Mouse (Mus musculus): ENCODE measurements around the gene Drd4. TPM values are rescaled to one million over a fixed set of nuclear protein-coding genes. Genes with fewer than 3 reads are reported as not detected.

The Drd4 gene
- not detected for polyA plus RNA-seq (2015; fragmentation: Illumina TruSeq; extraction: RNeasy Lipid Tissue Mini Kit (QIAGEN cat#74804); ENCODE audit: insufficient read depth, low replicate concordance)

DNA sequence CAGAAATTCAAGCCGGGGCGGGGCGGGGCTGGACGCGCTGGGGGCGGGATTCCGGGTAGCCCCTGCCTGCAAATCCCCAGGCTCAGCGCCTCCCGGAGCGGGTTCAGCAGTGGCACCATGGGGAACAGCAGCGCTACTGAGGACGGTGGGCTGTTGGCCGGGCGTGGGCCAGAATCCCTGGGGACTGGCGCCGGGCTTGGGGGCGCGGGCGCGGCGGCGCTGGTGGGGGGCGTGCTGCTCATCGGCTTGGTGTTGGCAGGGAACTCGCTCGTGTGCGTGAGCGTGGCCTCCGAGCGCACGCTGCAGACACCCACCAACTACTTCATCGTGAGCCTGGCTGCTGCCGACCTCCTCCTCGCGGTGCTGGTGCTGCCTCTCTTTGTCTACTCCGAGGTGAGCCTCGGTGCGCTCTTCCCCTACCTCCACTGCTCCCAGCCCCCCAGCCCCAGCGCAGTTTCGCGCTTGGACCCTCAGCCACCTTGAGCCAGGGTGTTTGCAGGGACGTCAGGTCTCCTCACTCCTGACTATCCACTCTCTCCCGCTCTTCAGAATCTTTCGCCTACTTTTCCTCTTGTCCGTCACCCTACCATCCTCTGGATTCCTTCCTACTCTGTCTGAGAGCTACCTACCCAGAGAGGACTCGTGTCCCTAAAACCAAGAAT lies at the start of gene Drd4:
Gene Drd4 (plus strand): TSS at position 86 of the 662 bp plus-strand sequence.

DNA sequence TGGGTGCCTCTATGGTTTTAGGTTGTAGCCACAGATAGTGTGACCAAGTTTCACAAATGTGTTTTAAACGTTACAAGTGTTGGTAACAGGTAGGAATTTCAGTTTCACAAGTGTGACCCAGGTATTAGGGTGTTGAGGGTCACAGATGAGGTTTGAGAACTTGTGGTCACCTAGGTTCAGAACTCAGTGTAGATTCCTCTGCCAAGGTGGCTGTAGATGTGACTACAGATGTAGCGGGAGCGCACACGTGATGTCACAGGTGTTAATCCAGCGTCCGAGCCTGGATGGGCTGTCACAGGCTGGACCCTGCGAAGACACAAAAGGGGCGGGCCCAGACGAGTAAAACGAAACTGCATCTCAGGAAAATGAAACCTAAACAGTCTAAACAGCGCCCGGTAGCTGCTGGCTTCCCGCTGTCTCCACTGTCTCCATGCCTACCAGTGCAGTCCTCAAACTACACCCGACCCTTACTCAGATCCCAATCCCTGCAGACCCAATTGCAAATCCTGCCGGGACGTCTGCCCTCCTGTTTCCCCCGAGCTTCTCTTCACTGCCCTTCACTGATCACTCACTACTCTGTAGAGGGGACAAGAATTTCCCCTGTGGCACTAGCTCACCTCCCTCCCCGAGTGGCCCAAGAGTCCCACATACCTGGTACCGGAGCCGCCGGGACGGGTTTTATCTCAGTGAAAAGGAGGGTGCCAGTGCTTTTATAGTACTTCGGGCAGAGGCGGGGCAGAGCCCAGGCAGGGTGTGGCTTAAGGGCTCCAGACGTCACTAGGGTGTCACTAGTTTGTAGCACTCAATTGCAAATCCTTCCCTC lies 25.9 kb upstream of the Drd4 start, which contains the start of gene Irf7:
Gene Irf7 (minus strand): TSS at position 743 of the 823 bp plus-strand sequence.

DNA sequence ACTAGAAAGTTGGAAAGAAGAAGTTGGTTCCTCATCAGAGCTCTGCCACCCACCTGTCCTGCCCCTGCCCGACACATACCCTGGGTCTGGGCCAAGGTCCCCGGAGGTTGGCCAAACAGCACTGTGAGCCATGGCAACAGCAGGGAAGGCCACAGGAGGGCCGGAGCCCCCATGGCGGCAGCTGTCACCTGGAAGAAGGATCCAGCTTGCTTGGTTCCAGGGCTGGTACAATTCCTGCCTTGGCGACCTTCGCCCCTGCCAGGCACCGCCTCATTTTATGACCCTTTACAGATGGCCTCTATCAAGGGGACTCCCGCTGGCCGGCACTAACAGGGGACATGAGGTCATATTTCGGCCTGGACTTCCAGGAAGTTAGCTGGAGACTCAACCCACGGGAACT lies 15.3 kb upstream of the Drd4 start, which contains the start of gene Cdhr5:
Gene Cdhr5 (minus strand): TSS at position 241 of the 400 bp plus-strand sequence.

DNA sequence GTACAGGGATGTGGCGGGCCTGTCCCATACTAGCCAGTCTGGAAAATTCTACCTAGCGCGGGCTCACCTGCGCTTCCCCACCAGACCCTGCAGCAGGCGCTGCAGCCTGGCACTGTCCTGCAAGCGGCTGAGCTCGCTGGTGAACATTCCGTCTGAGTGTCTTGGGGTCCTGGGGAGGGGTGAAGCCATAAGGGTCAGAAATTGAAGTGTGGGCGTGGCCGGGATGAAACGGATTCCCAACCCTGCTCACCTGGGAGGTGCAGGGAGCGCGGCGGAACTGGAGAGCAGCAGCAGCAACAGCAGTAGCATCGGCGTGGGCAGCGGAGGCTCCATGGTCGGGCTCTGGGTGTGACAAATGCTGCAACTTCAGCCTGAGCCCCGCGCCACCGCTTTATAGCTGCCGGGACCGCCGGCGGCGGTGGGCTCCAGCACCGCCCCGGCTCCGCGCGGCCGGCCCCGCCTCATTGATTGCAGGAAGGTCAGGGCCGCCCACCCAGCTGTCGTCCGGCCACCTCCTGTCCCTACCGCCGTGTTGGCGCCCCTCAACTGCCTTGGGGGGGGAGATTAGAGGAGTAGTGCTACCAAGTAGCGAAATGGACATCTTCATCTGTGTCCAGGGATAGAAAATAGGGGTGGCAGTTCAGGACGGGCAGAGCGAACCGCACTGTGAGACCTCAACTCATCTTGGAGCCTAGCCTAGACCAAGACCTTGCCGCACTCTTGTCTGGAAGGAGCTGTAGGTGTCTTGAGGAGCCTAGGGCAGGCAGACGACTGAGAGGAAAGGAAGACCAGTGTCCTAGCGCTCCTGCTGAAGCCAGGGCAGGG lies 12.8 kb upstream of the Drd4 start, which contains the start of gene Sct:
Gene Sct (minus strand): TSS at position 368 of the 825 bp plus-strand sequence.

DNA sequence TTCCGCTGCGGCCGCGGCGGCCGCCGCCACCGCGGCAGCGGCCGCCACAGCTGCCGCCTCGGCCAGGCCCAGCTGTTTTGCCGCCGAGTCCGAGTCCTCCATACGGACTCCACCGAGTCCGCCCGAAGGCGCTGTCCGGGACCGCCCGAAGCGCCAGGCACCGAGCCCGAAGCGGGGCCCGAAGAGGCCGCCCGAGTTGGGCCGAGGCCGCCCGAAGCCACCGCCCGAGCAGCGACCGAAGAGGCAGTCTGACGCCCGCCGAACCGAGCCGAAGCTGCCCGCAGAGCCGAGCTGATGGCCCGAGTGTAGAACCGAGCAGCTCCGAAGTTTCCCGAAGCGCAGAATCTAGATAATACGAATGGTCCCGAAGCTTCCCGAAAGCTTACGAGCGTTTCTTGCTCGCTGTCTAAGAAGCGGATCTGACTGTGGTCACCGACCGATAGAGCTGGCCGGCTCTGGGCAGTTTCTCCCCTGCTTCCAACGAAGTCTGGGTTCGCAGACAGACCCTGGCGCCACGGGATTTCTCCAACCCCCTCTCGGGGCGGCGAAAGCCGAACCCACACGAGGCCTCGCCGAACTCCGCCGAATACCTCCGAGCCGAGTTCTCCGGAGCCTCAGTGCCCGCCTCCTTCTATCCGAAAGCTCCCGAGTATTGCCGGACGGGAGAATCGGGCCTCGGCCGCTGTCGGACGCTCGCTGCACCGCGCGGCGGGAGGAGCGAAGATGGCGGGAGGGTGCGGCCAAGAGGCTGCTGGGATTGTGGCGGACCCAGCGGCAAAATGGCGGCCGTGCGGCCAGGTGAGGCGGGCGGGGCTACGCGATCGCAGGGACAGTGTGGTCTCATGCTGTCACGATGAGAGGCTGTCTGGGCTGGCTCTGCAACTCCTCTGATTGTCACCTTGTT lies 35.9 kb downstream of the Drd4 start, which contains the start of the genes Deaf1 and Tmem80:
Gene Deaf1 (minus strand): TSS at position 222 of the 904 bp plus-strand sequence.
Gene Tmem80 (plus strand): TSS at position 271 of the 904 bp plus-strand sequence.

DNA sequence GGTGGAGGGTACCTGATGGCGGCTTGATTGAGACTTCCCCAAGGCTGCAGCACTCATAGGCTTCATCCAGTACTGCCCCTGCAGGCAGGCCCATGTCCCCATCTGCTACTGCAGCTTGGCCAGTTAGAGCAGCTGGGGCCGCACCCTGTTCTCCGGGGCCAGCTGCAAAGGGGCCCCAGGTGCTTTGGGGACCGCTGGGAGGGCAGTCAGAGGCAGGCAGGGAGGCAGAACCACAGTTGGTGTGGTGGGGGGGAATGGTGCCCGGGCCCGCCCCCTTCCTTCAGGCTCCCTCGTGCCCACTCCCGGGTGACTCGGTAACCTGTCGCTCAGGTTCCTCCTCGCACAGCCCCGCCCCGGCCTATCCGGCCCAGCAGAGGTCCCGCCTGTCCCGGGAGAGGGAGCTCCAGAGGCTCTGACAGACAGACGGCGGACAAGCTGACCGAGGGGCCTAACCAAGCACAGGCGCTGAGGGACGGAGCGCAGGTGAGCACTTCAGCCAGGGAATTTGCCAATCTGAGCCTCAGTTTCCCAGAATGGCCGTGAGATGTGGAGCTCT lies 46.8 kb downstream of the Drd4 start, which contains the start of gene Eps8l2:
Gene Eps8l2 (plus strand): TSS at position 305 of the 556 bp plus-strand sequence.

Other genes with a start within 250 kb of the Drd4 start
- 0.21 TPM for gene B4galnt4, start 230.9 kb upstream of the Drd4 start, polyA plus RNA-seq (2015; fragmentation: Illumina TruSeq; extraction: RNeasy Lipid Tissue Mini Kit (QIAGEN cat#74804); ENCODE audit: insufficient read depth, low replicate concordance)
- gene Pkp3, start 213.8 kb upstream of the Drd4 start, polyA plus RNA-seq (2015; fragmentation: Illumina TruSeq; extraction: RNeasy Lipid Tissue Mini Kit (QIAGEN cat#74804); ENCODE audit: insufficient read depth, low replicate concordance): 14.6 TPM
- 22.3 TPM for gene Sigirr, start 191.4 kb upstream of the Drd4 start, polyA plus RNA-seq (2015; fragmentation: Illumina TruSeq; extraction: RNeasy Lipid Tissue Mini Kit (QIAGEN cat#74804); ENCODE audit: insufficient read depth, low replicate concordance)
- not detected for gene Ano9, start 174.2 kb upstream of the Drd4 start, polyA plus RNA-seq (2015; fragmentation: Illumina TruSeq; extraction: RNeasy Lipid Tissue Mini Kit (QIAGEN cat#74804); ENCODE audit: insufficient read depth, low replicate concordance)
- gene Ptdss2, start 169.6 kb upstream of the Drd4 start, polyA plus RNA-seq (2015; fragmentation: Illumina TruSeq; extraction: RNeasy Lipid Tissue Mini Kit (QIAGEN cat#74804); ENCODE audit: insufficient read depth, low replicate concordance): 20.3 TPM
- gene Rnh1, start 119.1 kb upstream of the Drd4 start, polyA plus RNA-seq (2015; fragmentation: Illumina TruSeq; extraction: RNeasy Lipid Tissue Mini Kit (QIAGEN cat#74804); ENCODE audit: insufficient read depth, low replicate concordance): 38.6 TPM
- gene Hras, start 98.0 kb upstream of the Drd4 start, polyA plus RNA-seq (2015; fragmentation: Illumina TruSeq; extraction: RNeasy Lipid Tissue Mini Kit (QIAGEN cat#74804); ENCODE audit: insufficient read depth, low replicate concordance): 16.9 TPM
- 1.5 TPM for gene Lrrc56, start 97.8 kb upstream of the Drd4 start, polyA plus RNA-seq (2015; fragmentation: Illumina TruSeq; extraction: RNeasy Lipid Tissue Mini Kit (QIAGEN cat#74804); ENCODE audit: insufficient read depth, low replicate concordance)
- gene Lmntd2, start 77.9 kb upstream of the Drd4 start, polyA plus RNA-seq (2015; fragmentation: Illumina TruSeq; extraction: RNeasy Lipid Tissue Mini Kit (QIAGEN cat#74804); ENCODE audit: insufficient read depth, low replicate concordance): 2.9 TPM
- 3.6 TPM for gene Rassf7, start 76.1 kb upstream of the Drd4 start, polyA plus RNA-seq (2015; fragmentation: Illumina TruSeq; extraction: RNeasy Lipid Tissue Mini Kit (QIAGEN cat#74804); ENCODE audit: insufficient read depth, low replicate concordance)
- 70.7 TPM for gene Phrf1, start 63.2 kb upstream of the Drd4 start, polyA plus RNA-seq (2015; fragmentation: Illumina TruSeq; extraction: RNeasy Lipid Tissue Mini Kit (QIAGEN cat#74804); ENCODE audit: insufficient read depth, low replicate concordance)
- gene Irf7, start 25.5 kb upstream of the Drd4 start, polyA plus RNA-seq (2015; fragmentation: Illumina TruSeq; extraction: RNeasy Lipid Tissue Mini Kit (QIAGEN cat#74804); ENCODE audit: insufficient read depth, low replicate concordance): 74.7 TPM
- gene Cdhr5, start 15.2 kb upstream of the Drd4 start, polyA plus RNA-seq (2015; fragmentation: Illumina TruSeq; extraction: RNeasy Lipid Tissue Mini Kit (QIAGEN cat#74804); ENCODE audit: insufficient read depth, low replicate concordance): 0.19 TPM
- not detected for gene Sct, start 12.9 kb upstream of the Drd4 start, polyA plus RNA-seq (2015; fragmentation: Illumina TruSeq; extraction: RNeasy Lipid Tissue Mini Kit (QIAGEN cat#74804); ENCODE audit: insufficient read depth, low replicate concordance)
- gene Deaf1, start 35.7 kb downstream of the Drd4 start, polyA plus RNA-seq (2015; fragmentation: Illumina TruSeq; extraction: RNeasy Lipid Tissue Mini Kit (QIAGEN cat#74804); ENCODE audit: insufficient read depth, low replicate concordance): 23.2 TPM
- 56.8 TPM for gene Tmem80, start 35.7 kb downstream of the Drd4 start, polyA plus RNA-seq (2015; fragmentation: Illumina TruSeq; extraction: RNeasy Lipid Tissue Mini Kit (QIAGEN cat#74804); ENCODE audit: insufficient read depth, low replicate concordance)
- gene Eps8l2, start 46.9 kb downstream of the Drd4 start, polyA plus RNA-seq (2015; fragmentation: Illumina TruSeq; extraction: RNeasy Lipid Tissue Mini Kit (QIAGEN cat#74804); ENCODE audit: insufficient read depth, low replicate concordance): 0.76 TPM
- 140 TPM for gene Taldo1, start 100.2 kb downstream of the Drd4 start, polyA plus RNA-seq (2015; fragmentation: Illumina TruSeq; extraction: RNeasy Lipid Tissue Mini Kit (QIAGEN cat#74804); ENCODE audit: insufficient read depth, low replicate concordance)
- gene Gatd1, start 122.1 kb downstream of the Drd4 start, polyA plus RNA-seq (2015; fragmentation: Illumina TruSeq; extraction: RNeasy Lipid Tissue Mini Kit (QIAGEN cat#74804); ENCODE audit: insufficient read depth, low replicate concordance): 38.7 TPM
- gene Cend1, start 137.5 kb downstream of the Drd4 start, polyA plus RNA-seq (2015; fragmentation: Illumina TruSeq; extraction: RNeasy Lipid Tissue Mini Kit (QIAGEN cat#74804); ENCODE audit: insufficient read depth, low replicate concordance): not detected
- 10.7 TPM for gene Slc25a22, start 145.9 kb downstream of the Drd4 start, polyA plus RNA-seq (2015; fragmentation: Illumina TruSeq; extraction: RNeasy Lipid Tissue Mini Kit (QIAGEN cat#74804); ENCODE audit: insufficient read depth, low replicate concordance)
- gene Pidd1, start 152.0 kb downstream of the Drd4 start, polyA plus RNA-seq (2015; fragmentation: Illumina TruSeq; extraction: RNeasy Lipid Tissue Mini Kit (QIAGEN cat#74804); ENCODE audit: insufficient read depth, low replicate concordance): 4.4 TPM
- 512 TPM for gene Rplp2, start 155.4 kb downstream of the Drd4 start, polyA plus RNA-seq (2015; fragmentation: Illumina TruSeq; extraction: RNeasy Lipid Tissue Mini Kit (QIAGEN cat#74804); ENCODE audit: insufficient read depth, low replicate concordance)
- 29.7 TPM for gene Pnpla2, start 163.2 kb downstream of the Drd4 start, polyA plus RNA-seq (2015; fragmentation: Illumina TruSeq; extraction: RNeasy Lipid Tissue Mini Kit (QIAGEN cat#74804); ENCODE audit: insufficient read depth, low replicate concordance)
- 4.5 TPM for gene Cracr2b, start 169.1 kb downstream of the Drd4 start, polyA plus RNA-seq (2015; fragmentation: Illumina TruSeq; extraction: RNeasy Lipid Tissue Mini Kit (QIAGEN cat#74804); ENCODE audit: insufficient read depth, low replicate concordance)
- 31.2 TPM for gene Cd151, start 175.4 kb downstream of the Drd4 start, polyA plus RNA-seq (2015; fragmentation: Illumina TruSeq; extraction: RNeasy Lipid Tissue Mini Kit (QIAGEN cat#74804); ENCODE audit: insufficient read depth, low replicate concordance)
- gene Polr2l, start 183.1 kb downstream of the Drd4 start, polyA plus RNA-seq (2015; fragmentation: Illumina TruSeq; extraction: RNeasy Lipid Tissue Mini Kit (QIAGEN cat#74804); ENCODE audit: insufficient read depth, low replicate concordance): 6.3 TPM
- gene Tspan4, start 183.2 kb downstream of the Drd4 start, polyA plus RNA-seq (2015; fragmentation: Illumina TruSeq; extraction: RNeasy Lipid Tissue Mini Kit (QIAGEN cat#74804); ENCODE audit: insufficient read depth, low replicate concordance): 22.2 TPM
- 17.3 TPM for gene Chid1, start 247.9 kb downstream of the Drd4 start, polyA plus RNA-seq (2015; fragmentation: Illumina TruSeq; extraction: RNeasy Lipid Tissue Mini Kit (QIAGEN cat#74804); ENCODE audit: insufficient read depth, low replicate concordance)

All from spleen, adult 10 weeks (tissue).